Mouse (Mus musculus) spleen, postnatal 10 days (tissue): ENCODE results near the gene Wdr91.

Experiments
- DNase-seq, 2 experiments: peaks; one replicate each; pipeline ENCODE4 v3.0.0; 2021 to 2022; ENCODE audit warnings: low spot score in 2 of 2

The Wdr91 gene

DNA sequence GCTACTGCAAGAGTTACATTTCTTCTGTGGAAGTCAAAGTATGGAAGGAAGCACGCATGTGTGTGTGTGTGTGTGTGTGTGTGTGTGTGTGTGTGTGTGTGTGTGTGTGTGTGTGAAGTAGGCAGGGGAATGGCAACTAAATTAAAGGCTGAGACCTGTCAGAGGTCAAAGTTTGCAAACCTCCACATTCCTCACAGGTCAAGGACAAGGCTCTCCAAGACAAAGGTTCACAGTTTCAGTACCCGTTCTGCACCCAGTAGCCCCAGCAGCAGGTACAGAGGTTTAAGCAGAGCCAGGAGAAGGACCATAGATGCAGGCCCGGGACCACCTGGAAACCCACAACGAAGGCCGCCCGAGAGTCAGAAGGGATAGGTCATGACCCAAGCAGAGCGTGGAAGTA is 8.5 kb upstream of the Wdr91 start:
- no peak for DNase-seq

DNA sequence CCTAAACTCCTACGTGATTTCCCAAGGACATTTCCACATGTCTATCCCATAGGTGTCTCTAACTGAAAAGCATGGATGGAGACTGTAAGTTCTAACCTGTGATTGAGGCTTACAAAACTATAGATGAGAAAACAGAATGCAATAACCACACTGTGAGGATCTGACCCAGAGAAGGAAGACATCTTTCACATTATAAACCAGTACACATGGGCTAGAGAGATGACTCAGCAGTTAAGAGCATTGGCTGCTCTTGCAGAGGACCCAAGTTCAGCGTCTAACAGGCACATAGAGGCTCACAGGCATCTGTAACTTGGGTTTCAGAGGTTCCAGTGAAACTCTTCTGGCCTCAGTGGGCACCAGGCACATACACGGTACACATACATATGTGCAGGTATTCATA is 3.8 kb upstream of the Wdr91 start:
- DNase-seq, result no peak

DNA sequence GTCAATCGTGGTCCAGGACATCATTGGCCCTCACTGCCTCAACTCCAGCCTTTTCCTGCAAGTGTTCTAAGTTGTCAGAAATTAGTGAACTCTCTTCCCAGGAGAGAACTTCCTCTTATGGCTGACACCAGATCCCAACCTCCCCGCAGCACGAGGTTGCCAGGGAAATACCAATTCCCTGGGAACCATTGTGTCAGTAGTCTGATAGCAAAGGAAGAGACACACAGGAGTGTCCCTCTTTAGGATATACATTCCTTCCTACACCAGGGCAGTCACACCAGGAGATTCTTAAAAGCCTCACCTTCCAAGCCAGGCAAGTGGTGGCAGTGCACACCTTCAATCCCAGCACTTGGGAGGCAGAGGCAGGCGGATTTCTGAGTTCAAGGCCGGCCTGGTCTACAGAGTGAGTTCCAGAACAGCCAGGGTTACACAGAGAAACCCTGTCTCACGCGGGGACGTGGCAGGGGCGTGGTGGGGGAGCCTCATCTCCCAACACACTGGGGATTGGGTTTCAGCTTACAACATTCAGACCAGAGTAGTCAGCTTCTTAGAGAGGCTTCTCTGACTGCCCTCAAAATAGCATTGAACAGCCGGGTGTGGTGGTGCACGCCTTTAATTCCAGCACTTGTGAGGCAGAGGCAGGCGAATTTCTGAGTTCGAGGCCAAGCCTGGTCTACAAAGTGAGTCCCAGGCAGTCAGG is 2.8 kb upstream of the Wdr91 start:
- no peak for DNase-seq

DNA sequence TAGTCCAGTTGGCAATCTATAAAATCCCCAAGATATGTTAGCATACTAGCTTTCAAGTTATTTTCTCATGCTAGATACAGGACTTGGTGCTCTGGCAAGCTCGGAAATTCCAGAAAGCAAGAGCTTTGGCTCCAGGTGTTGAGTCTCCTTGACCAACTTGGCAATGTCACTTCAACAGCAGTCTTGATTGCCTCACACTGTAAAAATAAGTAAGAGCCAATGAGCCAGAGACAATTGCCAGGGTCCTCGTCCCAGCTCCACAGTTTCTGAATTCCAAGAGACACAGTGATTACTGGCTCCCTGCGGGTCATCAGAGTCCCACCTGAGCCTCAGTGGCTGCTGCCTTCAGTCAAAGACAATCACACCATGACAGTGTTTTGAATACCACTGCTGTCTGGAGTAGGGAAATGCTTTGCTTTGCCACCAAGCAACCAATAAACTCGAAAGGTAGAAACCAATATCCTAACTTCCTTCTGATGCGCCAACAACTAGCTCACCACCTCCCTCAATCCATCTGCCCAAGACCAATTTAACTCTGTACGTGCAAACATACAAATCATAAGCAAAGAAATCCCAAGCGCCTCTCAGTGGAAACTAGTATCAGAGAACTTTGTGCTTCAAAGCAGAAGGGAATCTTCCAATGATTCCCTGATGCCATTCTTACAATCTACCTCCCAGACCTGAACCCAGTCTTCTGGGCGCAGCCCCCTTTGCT is 888 bp downstream of the Wdr91 start:
- DNase-seq, result peak in 1 of 2 experiments; percentile 30

DNA sequence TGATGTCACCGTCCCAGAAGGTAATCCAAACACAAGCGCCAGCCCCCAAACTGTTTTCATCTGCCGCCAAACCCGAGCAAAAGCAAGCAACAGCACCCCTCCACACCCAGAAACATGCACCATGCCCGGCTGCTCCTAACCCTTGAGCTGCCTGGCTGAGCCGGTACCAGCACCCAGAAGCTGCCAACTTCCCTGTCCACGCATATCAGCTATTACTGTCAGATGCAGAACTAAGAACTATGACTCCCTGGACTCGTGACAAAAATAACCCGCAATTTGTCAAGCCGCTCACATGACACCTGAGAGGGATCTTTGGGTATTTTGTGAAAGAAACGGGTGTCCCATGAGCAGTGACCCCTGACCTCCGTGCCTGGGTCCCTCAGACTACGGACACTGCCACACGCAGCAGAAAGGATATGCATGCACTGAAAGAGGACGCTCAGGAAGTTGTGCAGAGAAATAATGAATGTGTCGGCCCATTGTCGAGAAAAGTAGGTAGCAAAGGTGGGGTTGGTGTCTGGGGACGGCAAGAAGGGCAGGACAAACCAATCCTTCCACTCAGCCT is 2.9 kb downstream of the Wdr91 start:
- peak; percentile 34 to 42 for DNase-seq

DNA sequence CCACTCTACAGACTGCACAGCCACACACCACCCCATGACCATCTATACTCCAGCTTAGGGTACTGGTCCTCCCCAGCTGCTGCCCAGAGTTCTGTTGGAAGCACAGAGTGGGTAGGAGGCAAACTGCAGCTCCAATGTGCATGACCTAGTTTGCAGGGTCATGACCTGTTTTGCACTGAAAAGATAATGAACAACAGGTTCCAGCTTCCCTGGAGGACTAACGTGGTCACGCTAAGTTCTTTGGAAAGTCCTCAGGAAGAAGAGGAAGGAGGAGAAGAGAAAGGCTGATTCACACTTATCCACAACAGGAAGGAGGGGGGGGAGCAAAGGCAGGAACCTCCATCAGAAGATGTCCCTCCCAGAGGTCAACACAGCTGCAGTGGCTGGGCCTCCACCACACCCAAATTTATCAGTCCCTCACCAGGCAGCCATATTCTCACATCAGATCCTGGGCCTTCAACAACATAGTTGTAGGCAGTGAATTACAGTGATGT is 3.5 kb downstream of the Wdr91 start:
- peak; percentile 34 to 73 for DNase-seq

DNA sequence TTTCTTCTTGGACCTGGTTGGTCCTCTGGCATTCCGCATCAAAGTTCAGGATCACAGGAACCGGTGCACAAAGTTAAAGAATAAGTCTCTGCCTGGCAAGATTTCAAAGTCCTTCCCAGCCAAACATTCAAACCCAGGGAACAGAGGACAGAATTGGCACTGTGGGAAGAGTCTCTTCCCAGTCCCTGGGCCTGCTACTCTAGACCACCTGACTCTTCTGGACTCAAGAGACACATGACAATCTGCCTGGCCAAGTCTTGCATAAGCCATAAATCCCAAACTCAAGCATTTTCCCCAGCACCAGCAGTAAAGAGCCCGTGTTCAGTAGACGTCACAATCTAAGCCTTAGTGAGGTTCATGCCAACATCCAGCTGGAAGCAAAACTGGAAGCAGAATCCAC is 4.0 kb downstream of the Wdr91 start:
- no peak for DNase-seq

DNA sequence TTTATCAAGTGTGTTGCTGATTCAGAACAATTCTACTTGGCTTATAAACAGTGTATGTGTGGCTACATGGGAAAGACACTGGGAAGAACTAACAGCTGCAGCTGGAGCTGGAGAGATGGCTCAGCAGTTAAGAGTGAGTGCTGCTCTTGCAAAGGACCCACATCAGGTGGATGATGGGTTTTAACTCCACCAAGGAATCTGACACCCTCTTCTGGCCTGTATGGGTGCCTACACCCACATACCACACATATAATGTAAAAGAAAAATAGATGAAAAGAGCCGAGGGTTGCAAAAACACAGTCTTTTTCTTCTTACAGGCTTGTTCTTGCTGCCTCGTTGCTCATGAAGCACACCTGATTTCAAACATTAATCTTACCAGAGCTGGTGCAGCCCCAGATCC is 4.6 kb downstream of the Wdr91 start:
- DNase-seq, result no peak

DNA sequence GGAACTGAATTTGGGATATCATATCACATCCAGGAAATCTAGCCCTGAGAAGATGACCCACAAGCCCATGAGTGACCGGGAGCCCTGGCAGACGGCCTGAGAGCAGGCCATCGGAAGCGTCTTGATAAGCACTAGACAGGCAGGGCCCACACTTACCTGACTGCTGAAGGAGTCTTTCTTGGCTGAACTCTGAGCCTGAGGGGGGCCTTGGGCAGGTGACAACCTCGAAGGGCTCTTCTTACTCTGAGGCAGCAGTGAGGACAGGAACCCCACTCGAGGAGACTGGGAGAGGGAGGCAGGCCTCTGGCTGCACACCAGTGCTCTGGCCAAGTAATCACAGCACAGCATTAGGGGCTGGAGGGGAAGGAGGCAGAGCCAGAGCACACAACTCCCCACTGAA is 6.3 kb downstream of the Wdr91 start:
- no peak for DNase-seq

DNA sequence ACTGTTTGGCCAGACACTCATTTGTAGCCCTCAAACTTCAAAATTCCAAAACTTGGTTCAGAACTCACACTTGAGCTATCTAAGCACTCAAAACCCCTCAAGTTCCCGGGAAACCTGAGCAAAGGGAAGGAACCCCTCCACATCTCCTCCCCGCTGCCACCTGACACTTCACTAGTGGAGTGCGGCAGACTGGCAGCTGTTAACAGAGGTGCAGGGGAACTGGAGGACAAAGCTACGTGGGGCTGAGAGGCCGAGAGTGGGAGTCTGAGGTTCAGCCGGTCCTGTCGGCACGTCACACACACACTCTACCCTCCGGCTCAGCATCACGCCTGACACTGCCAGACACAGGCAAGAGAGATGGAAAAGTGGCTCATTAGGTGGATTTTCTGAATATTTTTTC is 6.8 kb downstream of the Wdr91 start:
- no peak for DNase-seq

DNA sequence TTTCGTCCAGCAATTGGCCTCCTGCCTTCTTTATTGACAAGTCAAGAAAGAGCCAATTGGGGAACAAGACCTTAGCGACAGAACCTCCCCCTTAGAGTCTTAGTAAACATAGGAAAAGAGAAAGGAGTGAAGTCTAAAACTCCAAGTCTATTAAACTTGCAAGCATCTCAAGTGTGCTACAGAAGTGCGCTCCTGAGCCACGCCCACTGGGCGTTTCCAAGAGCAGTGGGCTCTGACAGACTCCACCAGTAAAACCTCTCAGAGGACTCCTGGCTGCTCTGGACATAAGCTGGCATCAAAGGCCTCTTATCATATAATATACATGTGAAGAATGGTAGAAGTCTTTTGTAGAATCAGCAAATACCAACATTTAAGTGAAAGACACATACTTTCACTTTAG is 7.2 kb downstream of the Wdr91 start:
- DNase-seq, result peak in 1 of 2 experiments; percentile 43

DNA sequence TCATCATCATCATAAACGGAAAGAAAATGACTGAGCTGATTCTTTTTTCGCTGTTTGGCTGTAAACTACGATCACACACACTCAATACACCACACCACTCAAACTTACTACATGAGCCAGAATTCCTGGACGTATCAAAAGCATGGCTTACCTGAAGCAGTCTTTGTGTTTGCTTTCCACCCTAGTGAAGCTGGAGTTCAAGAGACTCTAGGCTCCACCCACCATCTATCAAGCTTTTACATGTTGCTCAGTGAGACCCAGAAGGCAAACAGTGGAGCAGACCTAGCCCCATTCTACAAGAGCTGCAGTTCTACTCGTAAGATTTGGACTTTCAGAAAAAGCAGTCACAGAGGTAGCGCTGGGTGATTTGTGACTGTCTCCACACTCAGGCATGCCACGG is 8.1 kb downstream of the Wdr91 start:
- DNase-seq, result no peak

DNA sequence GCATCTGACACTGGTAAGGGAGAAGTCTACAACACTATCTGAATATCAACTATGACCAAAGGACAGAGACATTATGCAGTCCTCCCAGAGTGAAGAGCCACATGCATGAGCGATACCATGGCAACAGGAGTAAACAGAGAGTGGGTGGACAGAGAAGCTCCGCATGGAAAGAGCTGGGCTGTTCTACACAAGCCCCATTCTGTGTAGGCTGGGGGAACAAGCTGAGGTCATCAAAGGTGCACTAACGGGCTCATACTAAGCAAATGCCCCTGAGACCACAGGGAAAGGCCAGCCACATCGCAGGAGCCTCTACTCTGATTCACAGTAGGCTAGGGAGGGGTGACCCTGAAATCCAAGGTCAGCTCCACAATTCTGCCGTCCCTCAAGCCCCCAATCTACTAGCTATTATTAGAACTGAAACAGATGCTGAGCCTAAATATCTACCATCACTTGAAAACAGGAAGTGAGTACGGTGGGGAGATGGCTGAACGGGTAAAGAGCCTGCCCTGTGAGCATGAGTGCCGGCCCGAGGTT is 8.7 kb downstream of the Wdr91 start:
- DNase-seq, result peak; percentile 25 to 57

DNA sequence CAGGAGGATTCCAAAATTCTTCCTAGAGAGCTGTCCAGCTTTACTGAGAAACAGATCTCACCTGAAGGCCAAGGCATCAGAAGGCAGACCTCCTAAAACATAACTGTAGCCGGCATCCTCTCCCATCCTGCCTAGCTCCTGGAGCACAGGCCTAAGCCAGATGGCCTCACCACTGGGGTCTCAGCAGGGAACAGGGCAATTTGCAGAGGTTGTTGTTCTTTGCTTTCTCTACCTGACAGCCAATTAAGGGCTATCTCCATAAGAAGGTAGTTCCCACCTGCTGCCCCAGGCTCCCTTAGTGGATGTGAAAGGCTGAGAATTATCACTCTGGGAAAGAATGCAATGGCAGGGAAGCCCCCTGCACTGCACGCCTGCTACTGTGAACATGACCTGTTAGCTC is 9.7 kb downstream of the Wdr91 start:
- no peak for DNase-seq

DNA sequence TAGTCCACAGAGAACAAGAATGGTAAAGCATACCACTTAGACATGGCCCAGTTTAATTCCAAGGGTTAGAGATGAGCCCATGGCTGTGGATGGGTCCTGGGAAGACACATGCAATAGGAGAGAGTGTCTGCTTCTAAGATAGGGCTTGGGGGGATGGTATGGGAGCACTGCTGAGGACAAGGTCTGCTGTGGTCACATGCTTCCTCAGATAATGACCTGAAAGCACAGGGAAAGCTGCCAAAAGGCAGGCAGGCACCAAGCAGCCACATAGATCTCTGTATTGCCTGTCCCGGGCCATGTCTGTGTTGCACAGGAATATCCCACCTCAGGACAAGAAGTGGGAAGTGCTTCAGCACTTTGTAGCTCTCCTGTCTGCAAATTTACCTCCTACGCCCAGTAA is 11.5 kb downstream of the Wdr91 start:
- DNase-seq, result no peak

DNA sequence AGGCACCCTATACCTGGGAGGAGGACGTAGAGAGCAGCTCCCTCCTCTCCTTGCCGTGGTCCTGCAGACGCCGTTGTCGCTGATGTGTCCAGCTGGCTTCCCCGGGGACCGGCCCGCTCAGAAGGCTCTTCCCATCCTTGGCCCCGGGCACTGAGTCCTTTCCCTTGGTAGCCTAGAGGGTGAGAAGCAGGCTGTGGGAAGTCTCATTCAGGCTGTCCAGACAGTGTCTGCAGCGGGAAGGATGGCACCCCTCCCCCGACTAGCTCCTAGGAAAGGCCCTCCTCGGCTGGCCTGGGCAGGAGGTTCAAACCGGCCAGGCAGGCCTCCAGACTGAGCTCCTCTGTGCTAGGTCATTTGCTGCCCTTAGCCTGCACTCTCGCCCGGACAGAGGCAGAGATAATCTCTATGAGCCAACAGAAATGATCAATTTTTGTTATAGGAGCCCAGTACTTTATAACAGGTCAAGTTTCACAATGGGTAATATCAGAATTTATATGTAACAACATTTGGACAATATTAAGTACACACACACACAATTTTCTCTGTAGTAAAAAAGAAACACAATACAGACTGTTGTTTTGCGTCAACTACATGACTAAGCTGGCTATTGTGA is 14.4 kb downstream of the Wdr91 start:
- DNase-seq, result no peak

DNA sequence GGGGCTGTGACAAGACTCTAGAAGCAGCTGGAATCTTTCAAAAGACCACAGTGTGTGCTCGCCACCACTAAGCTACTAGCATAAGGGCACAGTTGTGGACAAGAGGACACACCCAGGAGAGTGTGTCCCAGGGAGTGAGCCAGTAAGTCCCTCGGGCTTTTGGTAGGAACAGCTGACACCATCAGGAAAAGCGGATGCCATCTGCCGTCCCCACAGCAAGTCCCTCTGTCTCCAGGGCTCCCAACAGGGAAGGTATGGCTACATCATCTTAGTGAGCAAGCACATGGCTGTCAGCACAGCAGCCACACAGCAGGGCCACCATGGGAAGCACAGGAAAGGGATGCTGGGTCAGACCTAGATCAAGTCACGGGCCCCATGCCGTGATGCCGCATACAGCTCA is 15.1 kb downstream of the Wdr91 start:
- DNase-seq, result no peak

DNA sequence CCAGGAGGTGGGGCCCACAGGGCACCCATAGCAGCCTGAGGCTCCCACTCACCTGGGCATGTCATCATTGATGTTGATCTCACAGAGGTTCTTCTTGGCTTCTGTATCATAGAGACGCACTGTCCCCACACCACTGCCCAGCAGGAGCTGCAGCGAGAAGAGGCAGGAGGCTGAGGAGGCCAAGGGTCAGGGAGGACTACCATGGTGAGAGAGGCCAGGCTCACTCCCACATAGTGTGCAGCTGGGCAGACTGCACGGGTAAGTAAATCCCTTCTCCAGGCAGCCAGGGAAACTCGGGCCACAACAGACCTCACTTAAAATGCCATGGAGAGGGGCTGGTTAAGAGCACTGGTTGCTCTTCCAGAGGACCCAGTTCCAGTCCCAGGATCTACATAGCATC is 21.5 kb downstream of the Wdr91 start:
- DNase-seq, result no peak

DNA sequence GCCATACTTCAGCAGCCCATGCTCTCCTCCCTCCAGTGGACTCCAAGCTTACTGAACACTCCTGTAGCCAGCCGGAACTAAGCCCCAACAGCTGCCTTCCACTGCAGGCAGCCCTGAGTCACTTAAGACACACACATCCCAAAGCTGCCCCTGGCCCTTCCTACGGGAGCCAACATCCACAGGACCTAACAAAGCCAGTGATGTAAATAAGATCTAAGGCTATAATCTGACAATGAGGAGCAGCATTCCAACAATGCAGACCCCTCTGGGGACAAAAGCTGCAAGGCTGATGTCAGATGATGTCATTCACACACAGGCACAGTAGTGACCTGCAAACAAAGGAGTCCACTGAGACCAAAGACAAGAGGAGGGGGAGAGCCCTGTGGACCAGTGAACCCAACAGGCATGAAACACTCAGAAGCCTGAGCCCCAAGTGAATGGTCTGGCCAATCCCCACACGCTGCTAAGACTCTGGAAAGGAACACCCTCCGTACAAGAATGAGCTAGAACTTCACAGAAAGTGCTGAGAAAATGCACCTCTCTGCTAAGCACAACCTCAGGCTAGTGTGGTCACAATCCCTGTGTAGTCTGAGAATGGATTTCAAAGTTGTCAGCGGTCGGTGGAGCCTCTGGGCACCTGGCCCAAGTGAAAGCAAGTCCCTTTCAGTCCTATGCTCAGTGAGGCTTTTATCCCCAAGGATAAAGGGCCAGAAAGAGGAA is 23.4 kb downstream of the Wdr91 start:
- DNase-seq, result no peak

DNA sequence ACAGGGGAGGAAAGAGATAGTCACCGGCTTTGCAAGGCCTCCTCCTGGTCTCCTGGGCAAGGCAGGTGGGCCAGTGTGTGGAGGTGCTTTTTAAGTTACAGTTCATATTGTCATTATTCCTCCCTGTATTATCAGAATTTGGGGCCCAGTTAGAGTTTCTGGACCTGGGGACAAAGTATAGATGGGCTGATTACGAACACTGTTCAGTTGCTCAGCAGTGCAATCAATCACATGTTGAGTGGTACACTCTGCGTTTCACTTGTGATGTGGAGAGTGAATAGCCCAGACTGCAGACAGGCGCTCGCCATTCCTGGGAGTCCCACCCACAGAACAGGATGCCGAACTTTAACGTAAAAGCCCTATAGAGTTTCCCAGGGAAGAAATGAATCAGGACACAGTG is 26.0 kb downstream of the Wdr91 start:
- no peak for DNase-seq

DNA sequence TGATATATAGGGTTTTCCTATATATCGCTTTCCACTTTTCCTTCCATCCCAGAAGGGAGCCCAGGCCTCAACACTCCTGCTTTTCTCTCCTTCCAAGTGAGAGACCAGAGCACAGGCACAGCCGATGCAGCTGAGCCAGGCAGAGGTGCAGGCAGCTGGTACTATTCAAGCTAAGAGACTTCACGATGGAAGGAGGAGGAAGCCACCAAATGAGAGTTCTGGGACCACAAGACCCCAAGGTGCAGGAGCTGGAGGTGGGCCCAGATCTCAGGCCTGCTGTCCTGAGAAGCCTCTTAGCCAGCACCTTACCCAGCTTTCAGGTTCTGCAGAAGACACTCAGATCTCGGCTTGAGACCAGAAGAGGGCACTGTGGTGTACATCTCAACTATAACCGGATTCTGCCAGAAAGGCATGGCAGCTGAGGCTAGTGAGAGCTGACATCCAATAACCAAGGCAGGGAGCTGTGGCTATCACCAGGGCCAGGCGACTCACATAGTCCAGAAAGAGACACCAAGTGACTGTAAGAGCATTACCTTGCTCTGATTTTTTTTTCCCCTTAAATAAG is 30.7 kb downstream of the Wdr91 start:
- peak in 1 of 2 experiments; percentile 66 for DNase-seq
